Mouse (Mus musculus) heart, adult 9 months (tissue): Measurements from ENCODE around the gene Galnt5.

Experiments used
- DNase-seq, 2 experiments: peaks; one replicate each; pipeline ENCODE4 v3.0.0; 2022; ENCODE audit warnings: low spot score in 2 of 2

The Galnt5 gene

DNA sequence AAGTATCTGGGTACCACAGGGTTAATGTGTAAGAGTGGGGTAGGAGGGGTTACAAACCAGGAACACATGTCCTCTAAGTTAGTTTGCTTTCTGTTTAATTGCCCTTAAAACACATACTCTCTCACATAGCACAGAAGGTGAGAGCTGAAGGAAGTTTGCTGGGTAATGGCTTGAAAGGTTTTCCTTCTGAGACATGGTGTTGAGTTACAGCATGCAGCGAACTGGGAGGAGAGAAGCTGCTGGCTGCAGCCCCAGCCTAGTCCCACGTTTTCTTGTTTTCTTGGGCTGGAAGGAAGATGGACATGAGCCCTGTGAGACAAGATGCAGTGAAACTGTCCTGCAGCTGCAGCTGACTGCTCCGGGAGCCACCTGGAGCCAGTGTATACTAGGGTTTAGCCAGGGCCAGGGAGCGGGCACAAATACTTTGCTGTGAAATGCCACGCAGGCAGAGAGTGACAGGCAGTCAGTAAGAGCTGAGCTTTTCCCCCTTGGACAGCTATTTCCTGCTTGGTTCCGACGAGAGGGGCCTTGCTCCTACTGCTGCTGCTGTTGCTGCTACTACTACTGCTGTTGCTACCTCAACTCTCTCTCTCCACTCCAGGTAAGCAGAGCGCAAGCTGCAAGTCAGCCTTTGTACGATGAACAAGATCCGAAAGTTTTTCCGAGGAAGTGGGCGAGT is at the start of gene Galnt5:
Gene Galnt5, plus strand, starts transcription at position 133 of the 679 bp plus-strand sequence.
- no peak for DNase-seq

DNA sequence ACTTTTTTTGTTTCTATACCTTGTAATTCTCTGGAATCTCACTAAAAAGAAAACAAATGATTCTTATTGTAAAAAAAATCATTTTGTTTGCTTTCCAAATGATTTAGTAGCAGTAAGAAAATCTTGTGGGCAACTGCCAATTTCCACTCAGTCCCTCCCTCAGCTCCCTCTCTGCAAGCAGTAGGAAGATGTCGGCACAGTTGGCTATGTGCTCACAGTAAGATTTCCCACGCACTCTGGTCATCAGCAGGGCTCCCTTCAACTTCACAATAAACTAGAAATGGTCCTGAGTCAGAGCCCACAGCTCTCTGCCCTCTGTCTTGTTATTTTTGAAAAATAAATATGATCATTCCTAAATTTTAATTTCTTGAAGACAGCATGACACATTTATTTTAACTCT is 46.1 kb upstream of the Galnt5 start:
- no peak for DNase-seq

DNA sequence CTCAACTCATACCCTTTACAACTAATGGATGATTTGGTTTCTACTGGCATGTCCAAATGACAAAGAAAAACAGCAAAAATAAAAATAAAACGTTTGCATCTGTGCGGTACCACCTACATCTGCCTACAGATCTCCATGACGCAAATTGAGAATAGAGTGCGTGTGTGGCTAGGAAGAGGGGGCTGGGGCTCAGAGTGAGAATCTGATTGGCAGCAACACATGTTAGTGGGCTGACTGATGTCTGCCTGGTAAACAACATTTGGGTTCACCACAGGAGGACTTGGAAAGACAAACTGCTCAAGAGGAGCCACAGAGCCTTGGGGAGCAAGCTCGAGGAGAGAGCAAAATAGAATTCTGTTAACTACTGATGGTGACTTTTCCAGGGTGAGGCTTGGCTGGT is 36.9 kb upstream of the Galnt5 start:
- no peak for DNase-seq

DNA sequence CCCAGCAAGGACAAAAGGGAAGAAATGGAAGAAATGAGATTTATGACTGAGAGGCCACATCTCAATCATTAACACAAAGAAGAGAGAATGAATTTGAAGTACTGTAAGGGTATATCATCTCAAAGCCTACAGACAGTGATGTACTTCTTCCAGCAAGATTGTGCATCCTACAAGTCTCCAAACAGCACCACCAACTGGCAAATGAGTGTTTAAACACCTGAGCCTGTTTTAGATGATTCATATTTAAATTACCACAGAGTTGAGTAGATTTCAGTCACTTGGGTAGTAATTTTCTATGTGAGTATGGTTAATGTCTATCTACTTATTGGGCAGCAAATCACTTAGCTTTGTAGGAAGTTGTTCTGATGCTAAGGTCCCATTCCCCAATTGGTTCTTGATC is 15.4 kb upstream of the Galnt5 start:
- DNase-seq = no peak

DNA sequence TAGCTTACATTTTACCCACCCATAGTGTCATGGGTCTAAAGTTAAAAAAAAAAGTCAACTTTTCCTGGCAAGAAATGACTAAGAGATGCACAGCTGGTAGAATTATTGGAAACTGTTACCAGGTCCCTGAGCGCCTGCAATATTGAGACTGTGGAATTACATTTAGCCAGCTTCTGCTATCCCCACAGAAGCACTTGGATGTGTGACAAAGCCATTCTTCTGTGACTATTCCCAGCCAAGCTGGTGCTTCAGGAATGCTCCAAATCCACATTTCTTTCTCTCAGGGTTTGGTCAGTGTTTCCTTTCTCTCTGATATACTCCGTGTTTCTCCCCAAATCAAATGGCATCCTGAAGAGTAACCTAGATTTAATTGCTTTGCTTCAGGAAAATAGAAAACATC is 6.6 kb upstream of the Galnt5 start:
- DNase-seq = no peak

DNA sequence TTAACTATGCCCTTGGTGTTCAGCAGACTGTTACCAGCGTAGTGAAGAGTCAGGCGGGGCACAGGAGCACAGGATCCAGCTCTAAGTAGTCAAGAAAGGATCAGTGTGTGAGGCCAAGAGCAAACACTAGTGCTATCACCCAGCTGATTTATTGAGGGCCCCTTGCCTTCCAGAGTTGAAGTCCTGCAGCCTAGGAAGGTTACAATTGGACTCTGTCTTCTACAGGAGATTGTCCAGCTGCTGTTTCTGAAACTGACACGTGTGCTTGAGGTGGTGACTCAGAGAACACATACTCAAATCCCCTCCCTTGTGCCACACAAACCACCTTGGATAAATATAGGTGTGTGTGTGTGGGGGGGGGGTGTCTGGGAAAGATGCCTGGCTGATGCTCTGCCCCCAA is 3.8 kb downstream of the Galnt5 start:
- no peak for DNase-seq

DNA sequence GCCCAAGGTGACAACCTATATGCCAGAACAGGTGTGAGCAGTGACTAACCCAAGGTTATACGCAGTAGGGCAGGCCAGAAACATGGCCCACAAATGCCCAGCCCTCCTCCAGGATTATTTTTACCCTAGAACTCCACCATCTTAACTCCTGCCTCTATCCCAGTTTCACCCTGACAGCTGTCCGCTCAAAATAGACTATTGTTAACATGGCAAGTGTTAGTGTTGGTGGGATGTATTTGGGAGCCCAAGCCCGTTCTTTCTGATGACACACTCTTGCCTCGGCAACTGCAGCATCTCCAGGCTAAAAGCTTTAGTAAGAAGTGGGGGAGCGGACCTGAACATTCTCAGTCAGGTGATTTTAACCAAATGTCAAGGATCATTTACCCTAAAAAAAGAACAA is 9.4 kb downstream of the Galnt5 start:
- DNase-seq = no peak

DNA sequence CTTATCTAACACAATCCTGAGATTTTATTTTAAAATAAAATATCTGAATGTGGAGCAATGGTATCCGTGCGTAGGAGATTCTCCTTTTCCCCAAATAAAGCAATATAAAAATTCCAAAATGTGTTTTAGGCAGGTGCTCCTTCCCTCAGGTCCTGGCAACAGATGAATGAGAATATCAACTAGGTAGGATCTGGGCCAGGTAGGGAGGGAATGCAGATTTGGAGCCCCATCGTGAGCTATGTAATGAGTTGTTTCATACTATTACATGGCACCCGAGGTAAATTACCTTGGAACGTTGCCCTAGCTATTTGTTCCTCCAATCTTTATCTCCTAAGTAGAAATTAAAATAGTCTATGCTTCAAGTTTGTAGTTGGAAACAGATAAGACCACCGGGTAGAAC is 25.9 kb downstream of the Galnt5 start:
- no peak for DNase-seq

DNA sequence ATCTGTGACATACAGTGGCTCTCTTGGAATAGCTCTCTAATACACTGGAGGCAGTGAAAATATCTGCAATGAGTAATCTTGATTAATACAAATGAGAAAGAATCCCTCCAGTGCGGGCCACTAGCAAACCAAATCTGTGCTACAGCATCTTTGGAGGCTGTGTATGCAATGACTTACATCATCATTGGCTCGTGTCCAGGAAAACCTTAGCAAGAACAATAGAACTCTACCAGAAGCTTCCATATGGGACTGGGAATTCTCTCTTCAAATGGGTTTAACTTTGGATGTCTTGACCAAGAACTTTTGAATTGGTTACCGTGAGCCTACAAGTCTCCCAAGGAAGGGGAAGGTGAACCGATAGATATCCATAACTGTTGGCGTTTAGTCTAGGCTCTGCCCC is 29.1 kb downstream of the Galnt5 start:
- no peak for DNase-seq

DNA sequence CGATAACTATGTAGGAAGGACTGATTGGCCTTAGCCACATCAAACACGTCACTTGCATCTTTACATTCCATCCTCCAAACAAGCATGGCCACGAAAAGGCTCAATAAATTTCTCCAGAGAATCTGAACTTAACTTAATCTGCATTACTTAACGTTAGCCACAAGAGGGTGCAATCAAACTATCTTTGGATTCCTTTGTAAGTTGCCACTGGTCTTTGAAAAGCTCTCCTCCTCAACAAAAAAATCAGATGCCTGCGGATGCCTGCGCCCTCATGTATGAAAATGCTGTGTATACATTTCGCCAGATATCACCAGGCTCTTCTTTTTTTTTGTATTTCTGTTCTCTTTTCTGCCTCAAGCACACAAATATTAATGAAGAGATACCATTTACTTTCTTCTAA is 31.7 kb downstream of the Galnt5 start:
- DNase-seq = no peak

DNA sequence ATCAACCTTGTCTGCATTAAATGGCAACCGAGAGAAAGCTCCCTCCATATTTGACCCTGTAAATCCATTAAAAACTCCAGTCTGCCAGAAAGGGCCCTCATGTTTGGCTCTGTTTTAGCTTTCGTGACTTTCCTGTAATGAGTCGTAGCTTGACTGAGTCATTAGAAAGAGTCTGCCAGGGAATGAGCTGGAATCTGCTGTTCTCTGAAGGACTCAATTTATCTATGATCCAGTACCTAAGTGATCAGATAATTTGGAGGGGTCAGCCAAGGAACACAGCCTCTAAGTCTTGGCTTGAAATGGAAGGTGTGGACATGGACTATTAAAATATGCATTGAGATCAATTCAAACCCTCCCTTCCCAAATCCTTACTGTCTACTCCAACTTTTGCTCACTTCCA is 33.7 kb downstream of the Galnt5 start:
- no peak for DNase-seq

DNA sequence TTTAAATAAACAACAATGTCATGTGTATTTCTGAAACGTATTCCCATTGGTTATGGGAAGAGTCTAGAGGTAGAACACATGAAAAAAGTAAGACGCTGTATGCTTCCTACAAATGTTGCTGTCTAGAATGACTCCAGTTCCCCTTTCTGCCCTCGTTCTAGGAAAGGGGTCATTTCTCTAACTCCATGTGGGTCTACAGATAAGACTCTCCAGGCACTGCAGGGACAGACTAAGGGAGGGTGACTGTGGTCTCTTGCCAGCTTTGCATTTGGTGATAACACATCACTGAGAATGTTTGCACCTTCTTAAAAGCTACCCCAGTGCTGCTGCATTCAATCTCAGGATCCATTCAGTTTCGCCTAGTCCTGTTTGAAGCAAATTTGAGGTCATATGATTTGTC is 38.0 kb downstream of the Galnt5 start:
- DNase-seq = no peak

DNA sequence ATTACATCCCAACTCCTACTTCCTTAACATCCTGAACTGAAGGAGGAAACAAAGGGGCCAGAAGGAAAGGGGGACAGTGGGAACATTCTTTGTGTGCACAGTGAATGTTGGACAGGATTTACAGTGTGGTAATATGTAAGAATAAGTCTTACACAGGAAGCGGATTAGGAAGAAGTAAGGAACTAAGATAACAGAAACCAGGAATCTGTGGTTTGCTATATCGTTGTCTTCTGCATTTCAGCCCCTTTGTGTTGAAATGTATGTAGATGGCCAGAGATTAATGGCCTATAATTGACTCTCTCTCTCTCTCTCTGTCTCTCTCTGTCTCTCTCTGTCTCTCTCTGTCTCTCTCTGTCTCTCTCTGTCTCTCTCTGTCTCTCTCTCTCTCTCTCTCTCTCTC is 39.2 kb downstream of the Galnt5 start:
- DNase-seq = no peak

DNA sequence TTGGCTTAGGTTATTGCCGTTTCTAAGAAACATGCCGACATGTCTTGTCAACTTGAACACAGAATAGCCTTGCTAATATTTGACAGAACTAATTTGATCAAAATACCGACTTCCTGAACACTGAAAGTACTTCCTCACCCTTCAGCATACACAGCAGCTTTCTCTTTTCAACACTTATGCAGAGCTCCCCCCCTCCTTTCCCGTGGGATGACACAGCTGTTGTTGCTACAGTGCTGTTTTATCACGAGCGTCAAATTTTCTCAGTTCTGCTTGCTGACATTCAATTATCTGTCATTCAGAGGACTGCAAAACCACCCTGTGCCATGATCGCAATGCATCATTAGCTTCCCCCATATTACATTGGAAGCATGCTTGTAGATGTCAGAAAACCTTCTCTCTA is 44.2 kb downstream of the Galnt5 start:
- no peak for DNase-seq

DNA sequence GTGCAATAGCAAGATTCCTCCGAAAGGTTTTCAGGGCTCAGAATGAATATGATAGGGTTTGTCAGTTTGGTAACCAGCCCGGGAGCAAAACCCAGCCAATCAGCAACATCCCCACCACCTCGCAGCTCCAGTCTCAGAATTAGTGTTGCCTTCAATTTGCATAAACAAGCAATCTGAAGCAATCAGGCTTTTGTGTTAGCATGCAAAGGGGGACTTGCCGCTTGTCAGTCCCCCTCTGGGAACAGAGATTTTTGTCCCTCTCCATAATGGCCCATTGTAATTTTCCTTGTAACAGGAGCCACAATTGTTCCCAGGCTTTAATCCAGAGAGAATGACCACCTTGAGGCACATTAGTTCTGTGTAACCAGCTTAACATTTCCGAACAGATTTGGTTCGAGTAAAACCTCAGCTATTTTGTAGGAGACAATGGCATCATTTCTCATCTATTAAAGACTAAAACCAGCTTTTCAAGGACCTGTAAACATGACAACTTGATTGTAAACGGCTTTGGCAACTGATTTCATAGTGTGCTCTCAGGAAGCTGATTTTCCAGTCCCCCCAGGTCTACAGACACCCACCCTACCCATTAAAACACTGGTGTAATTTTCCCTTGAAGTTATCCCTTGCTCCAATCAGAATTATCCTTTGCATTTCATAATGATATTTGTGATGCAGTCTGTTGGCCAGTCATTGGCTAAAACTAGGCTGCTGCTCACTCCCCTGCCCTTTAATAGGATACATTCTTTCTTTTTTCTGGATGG is 55.3 kb downstream of the Galnt5 start, which contains the start of gene Ermn:
Gene Ermn, minus strand, starts transcription at position 44 of the 761 bp plus-strand sequence.
- DNase-seq = no peak

DNA sequence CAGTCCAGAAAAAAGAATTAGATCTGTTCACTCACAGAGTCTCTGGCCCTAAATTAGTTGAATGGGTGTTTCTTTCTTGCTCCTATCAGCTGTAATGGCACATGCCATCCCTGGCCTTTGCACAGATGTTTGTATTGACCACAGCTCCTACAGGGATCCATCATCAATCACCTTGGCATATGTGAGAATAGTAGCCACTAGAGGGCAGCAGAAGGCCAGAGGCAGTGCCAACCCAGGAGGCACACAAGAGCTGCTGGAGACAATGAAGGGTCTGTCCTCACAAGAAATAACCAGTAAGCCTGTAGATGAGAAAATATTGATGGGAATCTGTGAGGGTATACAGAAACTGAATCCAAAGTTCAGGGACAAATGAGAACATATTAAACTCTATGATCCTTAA is 57.7 kb downstream of the Galnt5 start:
- peak; percentile 12 to 34 for DNase-seq

DNA sequence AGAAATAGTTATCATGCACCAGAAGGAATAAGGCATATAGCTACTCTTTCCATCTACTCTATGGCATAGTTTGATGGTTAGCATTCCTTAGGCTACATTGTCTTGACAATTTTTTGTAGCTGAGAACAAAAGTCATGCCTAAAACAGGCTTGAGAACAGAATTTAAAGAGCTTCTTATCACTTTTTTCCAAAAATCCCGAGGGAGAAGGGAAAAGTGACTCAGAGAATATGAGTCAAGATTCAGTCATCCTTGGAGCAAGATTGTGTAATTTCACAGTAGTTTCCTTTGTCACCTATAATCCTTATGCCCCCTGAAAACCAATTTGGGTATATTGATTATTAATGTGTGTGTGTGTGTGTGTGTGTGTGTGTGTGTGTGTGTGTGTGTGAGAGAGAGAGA is 82.2 kb downstream of the Galnt5 start:
- peak in 1 of 2 experiments; percentile 12 for DNase-seq

DNA sequence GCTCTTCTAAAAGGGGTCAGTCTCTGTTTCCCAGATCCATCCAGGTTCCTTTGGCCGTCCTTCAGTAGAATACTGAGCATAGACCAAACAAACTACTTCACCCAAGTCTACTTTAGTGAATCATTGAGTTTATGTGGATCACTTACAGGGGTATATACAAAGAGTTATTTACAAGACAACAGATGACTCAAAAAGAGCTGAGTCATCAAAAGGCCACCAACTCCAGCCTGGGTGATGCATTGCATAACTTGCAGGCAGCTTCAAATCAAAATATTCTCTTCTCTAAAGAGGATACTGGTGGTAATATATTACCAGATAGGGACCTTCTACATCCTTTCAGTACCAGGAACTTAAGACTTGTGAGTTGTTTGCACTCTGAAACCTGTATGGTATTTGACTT is 88.7 kb downstream of the Galnt5 start:
- DNase-seq = no peak

DNA sequence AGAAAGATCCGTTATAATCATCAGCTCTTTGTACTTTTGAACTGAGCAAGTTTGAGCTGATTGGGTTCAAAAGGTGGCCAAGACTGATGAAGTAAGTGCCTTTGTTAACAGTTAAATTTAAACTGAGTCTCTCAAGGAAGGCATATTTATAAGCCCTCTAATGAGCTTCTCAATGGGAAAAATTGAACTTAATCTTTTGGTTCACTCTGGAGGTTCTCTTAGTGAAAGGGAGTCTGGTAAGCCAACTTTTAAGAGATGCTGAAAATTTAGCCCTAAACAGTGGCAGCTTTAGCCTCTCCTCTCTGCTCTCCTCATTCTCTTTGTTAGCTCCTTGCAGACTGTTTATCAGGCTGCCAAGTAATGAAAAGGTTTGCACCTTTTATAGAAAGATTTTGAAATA is 97.1 kb downstream of the Galnt5 start:
- no peak for DNase-seq
